Mouse (Mus musculus) adrenal gland, postnatal 14 days (tissue): ENCODE data around the gene Irgm2. TPM values are rescaled to one million over a fixed set of nuclear protein-coding genes. Genes with fewer than 3 reads are reported as not detected.
"Not testable (repeated sequence)": the region's sequence is repeated elsewhere in the genome, so short reads cannot be mapped to it uniquely, and the experiment has no call there.

ENCODE experiments used
- DNase-seq: peaks from one replicate; pipeline ENCODE4 v3.0.0; 2021; ENCODE audit warnings: mixed read lengths
- total RNA-seq: library from RNA; stranded (reverse); gene quantifications from 2 replicates; pipeline ENCODE4 v1.2.3, GENCODE M21; 2021

The Irgm2 gene
- total RNA-seq, 1 experiment from 2014 or later, result 9.2 TPM

- no peak for DNase-seq
Observed at GRCm38 (mm10) chr11:58213673-58214342, 14.4 kb downstream of the Irgm2 start.

DNA sequence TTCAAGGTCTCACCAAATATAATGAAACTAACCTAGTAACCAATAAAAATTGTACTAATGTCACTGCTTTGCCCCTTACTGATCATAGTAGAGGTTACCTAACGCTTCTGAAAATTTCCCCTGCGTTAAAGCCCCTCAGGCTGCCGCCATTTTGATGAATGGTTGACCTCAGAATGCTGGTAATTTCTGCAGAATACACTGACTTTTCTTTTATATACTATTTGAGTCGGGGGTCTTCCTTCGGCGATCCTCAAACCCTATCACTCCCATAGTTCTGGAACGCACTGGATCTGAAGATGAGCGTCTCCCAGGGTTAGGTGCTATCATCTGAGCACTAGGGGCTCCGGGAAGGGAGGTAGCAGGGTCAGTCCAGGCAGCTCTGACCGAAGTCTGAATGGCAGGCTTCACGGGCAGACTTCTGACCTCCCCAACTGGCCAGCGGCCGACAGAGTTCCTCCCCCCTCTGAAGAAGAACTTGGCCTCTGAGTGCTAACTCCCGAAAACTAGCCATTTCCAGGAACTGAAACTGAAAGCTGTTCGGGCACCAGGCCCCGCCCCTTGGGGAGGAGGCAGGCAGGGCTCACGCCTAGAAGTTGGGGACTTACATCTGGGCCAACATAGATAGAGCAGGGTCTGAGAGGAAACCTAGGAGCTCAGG, 15.1 kb downstream of the Irgm2 start:
- peak; percentile 91 for DNase-seq

DNA sequence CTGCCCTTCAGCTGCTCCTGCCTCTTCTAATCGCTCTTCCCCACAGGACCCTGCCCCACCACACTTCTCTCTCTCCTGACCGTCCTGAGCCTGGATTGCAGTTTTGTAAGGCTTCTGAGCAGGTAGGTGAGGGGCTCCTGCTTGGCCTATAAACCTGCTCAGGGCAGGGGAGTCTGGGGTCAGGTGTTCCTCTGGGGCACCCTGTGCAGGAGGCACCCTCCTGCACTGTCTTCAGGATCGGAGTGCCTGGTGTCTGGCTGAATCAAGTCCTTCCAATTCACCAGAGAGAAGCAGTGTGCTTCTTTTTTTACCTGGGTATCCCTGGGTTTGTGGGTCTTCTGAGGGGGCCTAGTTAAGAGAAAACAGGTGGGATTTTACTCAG, 15.6 kb downstream of the Irgm2 start:
- not testable (repeated sequence) for DNase-seq

GRCm38 (mm10) chr11:58215814-58216213, 16.4 kb downstream of the Irgm2 start:
- DNase-seq, result no peak

DNA sequence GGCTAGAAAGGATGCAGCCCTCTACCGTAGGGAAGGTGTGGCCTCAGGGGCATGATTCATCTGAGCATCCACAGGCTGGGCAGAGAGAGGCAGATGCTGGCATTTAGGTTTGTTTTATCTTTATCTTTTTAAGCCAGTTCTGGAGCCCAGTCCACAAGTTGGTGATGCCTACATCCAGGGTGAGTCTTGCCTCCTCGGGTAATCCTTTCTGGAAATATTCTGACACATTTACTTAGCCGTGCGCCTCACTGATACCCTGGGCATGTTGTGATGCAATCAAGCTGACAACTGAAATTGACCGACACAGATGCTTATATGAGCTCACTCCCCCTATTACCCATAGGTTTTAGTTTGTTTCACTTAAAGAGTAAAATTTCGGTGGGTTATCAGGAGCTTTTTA, 17.4 kb downstream of the Irgm2 start:
- DNase-seq, result no peak

DNA sequence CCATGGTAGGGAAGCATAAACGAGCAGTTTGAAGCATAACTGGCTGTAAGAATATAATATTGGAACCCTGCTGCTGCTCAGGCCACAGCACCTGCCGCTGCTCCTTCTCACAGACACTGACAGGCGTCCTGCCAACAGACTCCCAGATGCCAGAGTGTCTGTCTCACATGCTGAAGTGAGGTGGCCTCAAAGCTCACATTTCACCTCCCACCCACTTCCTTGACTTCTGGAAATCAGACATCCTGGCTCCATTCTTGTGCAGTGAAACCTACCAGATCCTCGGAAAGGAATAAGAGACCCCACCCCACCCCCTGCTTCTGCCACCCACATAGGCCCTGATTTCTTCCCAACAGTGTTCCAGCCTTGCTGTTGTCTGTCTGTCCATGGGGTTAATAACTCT, 24.3 kb downstream of the Irgm2 start:
- no peak for DNase-seq

DNA sequence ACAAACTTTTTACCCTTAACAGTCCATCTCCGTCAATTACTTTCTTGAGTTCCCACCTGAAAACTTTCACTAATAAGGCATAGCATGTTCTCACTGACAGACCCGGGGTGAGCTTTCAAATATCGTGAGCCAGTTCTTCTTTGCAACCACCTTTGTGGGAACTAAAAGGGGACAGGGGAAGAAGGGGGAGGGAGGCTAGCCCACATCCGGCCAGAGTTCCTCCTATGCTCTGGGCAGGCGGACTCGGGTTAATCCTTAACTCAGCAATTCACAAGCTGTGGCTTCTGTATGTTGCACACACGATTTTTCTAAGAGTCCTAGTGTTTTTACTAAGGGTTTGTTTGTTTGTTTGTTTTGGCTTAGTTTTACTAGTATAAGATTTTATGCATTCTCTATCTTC, 24.9 kb downstream of the Irgm2 start:
- DNase-seq, result peak; percentile 32

- DNase-seq, result not testable (repeated sequence)
Observed at GRCm38 (mm10) chr11:58224872-58225271, 25.5 kb downstream of the Irgm2 start.

- peak; percentile 83 for DNase-seq
Observed at GRCm38 (mm10) chr11:58225655-58226054, 26.2 kb downstream of the Irgm2 start.

DNA sequence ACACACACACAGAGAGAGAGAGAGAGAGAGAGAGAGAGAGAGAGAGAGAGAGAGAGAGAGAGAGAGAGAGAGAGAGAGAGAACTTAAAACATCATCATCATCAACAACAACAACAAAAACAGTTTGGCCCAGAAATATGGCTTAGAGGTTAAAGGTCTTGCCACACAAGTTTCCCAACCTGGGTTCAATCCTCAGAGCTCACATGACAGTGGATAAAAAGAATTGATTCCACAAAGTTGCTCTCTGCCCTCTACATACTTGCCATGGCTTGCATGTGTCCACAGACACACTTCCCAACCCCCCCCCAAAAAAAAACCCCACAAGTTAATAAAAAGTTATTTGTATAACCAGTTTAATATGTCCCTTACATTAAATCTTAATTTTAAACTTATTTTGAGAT, 27.0 kb downstream of the Irgm2 start:
- DNase-seq, result no peak

DNA sequence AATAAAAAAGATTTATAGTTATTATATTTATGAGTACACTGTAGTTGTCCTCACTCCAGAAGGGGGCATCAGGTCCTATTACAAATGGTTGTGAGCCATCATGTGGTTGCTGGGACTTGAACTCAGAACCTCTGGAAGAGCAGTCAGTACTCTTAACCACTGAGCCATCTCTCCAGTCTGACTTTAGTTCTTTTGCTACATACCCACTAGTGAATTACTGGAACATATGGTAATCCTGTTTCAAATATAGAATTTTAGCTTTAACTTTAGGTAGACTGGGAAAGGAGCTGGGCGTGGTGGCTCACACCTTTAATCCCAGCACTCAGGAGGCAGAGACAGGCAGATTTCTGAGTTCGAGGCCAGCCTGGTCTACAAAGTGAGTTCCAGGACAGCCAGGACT, 28.6 kb downstream of the Irgm2 start:
- DNase-seq, result not testable (repeated sequence)

DNA sequence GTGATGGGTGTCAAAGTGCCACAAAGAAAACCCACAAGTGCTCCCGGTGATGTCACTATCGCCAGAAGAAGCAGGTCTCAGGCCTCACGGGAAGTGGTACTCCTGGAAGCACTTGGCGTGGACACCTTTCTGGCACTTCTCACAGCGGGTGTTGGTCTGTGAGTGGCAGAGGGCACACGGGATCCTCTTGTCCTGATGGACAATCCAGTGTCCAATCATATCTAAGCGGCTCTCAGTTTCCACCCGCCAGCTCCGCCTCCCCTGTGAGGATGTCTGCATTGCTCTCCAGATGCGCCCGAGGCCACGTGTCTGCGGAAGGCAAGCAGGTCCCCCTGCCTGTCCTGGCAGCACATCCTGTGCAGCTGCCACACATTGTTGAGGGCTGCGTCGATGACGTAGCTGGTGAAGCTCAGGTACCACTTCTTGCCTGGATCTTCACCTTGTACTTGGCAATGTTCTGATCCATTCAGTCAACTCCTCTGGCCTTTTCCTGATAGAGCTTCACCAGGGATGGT, 31.0 kb downstream of the Irgm2 start:
- no peak for DNase-seq

- DNase-seq, result no peak
Observed at GRCm38 (mm10) chr11:58231156-58231555, 31.7 kb downstream of the Irgm2 start.

GRCm38 (mm10) chr11:58234551-58234950, 35.1 kb downstream of the Irgm2 start:
- not testable (repeated sequence) for DNase-seq

DNA sequence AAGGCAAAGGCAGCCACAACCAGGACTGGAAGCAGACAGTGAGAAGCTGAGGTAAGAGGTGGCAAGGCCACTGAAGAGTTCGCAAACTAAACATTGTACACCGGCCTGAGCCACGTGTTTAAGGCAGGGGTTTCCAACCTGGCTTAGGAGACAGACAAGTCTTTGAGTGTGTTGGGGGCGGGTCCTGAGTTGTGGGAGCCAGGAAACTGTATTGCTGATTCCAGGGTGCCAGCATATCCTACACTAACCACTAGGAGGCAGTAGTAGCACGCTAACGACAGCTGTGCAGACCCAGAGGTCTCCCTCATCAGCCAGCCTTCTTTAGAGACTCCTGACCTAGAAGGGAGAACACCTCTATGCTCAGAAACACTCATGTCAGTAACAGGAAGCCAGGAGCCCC, 35.7 kb downstream of the Irgm2 start:
- DNase-seq, result peak; percentile 43

DNA sequence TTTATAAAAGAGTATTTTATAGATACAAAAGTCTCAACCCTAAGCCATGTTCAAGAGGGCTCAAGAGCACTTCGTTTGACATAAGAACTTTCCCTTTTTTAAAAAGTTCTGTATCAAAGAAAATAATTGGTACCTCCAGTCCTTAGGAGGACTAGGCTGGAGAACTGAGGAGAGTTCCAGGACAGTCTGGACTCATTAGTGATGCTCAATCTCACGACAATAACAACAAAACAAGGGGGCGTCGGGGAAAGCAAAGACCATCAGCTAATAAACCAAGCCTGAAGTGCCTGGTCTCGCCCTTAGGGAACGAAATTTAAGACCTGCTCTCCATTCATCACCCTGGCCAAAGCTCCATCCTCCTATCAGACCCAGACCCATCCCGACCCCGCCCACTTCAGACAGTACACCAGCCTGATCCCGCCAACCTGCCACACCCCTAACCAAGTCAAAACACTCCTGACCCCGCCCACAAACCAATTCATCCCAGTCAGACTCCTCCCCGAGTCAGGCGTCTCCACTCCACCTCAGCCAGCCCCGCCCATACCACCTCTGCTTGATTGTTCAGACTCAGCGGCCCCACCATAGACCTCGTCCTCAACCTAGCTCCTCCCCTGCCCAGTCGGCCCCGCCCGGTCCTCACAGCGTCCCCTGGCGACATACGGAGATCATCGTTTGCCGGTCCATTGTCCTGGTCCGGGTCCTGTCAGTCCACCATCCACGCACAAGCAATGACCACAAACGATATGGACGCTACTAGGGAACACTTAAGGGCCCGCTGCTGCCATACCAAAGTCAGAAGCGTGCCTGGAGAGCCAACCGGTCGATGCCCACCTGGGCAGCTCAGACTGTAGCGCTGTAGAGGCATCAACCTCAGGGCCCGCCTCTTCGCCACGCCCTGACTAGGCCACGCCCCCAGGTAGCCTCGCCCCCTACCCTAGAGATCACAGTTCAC, 39.7 kb downstream of the Irgm2 start:
- peak; percentile 74 for DNase-seq

DNA sequence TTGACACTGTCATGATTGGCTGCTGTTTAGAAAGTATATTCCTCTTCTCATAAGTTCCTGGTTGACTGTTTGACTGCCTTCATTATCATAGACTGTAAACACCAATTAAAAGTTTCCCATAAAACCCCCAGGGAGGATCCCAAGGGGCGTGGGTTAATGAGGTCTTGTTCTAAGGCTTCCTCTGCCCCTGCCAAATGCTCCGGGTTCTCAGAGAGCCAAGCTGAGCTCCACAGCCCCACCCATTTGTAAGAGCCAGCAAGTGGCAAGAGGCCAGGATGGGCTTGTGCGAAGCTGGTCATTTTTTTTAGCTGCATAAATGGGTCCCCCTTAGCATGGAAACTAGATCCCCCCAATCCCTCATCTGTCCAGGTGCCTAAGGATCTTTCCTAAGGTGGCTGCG, 47.9 kb downstream of the Irgm2 start:
- DNase-seq, result no peak

DNA sequence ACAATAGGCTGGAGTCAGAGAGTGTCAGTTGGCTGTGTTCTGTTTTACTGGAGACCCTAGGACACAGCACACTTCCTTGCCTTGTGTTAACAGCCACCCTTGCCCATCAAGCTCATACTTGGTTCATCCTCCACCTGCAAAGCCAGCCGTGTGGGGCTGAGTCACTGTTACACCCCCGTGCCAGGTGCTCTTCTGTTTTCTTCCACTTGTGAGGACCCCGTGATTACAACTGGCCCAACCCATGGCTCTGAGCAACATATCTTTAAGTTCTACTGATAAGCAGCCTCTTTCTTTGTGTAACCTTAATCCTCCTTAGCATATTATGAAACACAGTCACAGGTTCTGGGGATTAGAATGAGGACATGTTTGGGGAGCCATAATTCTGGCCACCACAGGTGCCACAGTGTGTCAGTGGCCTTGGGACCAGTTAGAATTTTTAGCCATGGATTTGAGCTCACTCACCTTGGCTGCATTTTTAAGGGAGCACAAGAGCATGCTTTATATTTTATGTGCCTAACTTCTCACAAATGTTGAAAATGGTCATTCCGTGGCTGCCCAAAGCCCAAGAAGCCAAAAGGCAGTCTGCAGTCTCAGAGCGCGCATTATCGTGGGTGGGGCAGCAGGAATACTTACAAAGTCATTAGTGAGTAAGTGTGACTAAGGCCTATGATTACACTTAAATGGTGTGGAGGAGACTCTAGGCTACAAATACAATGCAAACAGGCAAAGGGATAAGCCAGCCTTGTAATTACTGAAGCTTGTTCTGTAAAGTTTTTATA, 50.0 kb downstream of the Irgm2 start:
- DNase-seq, result no peak

GRCm38 (mm10) chr11:58250550-58250949, 51.1 kb downstream of the Irgm2 start:
- DNase-seq, result no peak

DNA sequence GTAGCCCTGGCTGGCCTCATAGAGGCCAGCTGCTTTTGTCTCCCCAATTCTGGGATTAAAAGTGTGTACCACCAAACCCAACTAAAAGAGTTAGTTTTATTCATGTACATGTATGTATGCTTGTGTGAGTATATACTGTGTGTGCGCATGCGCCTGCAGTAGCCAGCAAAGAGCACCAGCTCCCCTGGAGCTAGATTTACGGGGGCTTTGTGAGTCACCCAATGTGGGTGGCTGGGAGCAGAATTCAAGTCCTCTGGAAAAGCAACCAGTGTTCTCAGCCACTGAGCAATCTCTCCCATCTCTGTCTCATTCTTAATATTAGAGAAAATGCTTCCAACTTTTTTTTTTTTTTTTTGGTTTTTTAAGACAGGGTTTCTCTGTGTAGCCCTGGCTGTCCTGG, 55.0 kb downstream of the Irgm2 start:
- DNase-seq, result no peak

DNA sequence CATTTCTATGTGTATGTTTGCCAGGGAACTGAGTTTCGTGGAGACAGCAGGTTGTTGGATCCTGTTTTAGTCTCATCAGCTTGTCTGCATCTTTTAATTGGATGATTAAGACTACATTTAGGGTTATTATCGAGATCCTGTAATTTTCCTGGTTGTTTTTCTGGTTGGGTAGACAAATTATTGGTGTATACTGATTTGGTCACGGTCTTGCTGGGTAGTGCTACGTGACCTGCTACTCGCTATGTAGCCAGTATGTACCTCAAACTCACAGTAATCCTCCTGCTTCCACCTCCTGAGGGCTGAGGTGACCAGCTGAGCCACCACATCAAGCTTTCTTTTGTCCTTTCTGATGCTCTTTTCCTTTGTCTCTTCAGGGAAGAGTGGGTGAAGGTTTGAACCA, 58.4 kb downstream of the Irgm2 start:
- no peak for DNase-seq

GRCm38 (mm10) chr11:58260156-58260555, 60.7 kb downstream of the Irgm2 start:
- no peak for DNase-seq
